26 mouse cellular contexts compared by ENCODE assay signal in genomic region chr6:6077234-6077633, GRCm38 (mm10).
DNase-seq lines count a peak whose midpoint lies in the region; ATAC-seq lines count a peak whose summit lies in the region.
"Had no signal": no experiment of that assay in that cellular context is flagged by ENCODE, and none has a peak within 500 bp of the region (broad histone marks: within the 10 kb centered on the region; RNA-seq: fewer than 3 reads in every experiment).

No protein-coding gene starts in this region.

- H3K4me1 ChIP-seq in heart, embryonic 10.5 days: no peaks in the 10 kb centered on the region
- H3K4me1 ChIP-seq: embryonic facial prominence, embryonic 12.5 days; forebrain, embryonic 15.5 days had no signal

- ATAC-seq in frontal cortex, adult (ENCODE audit: low TSS enrichment): peak; percentile 52; the same call in 1 of the 2 replicates
- ATAC-seq in hematopoietic stem cell, adult 5-6 weeks (replicated peaks in 1 of 2; ENCODE audit: insufficient read depth in 1 of 2, low FRiP score in 2 of 2, low TSS enrichment in 1 of 2, low read depth in 1 of 2, poor library complexity in 2 of 2, severe bottlenecking in 2 of 2): peak; percentile 65 to 81
- peak; percentile 34 for ATAC-seq in megakaryocyte progenitor cell, adult 5-6 weeks (replicated peaks; ENCODE audit: poor library complexity)
- ATAC-seq: activated CD4-positive, CD25-positive, alpha-beta regulatory T cell, adult 4 months; CD4-positive, CD25-positive, alpha-beta regulatory T cell, adult 4 months; forebrain, embryonic 13.5 days; forebrain, embryonic 15.5 days; forebrain, postnatal 0 days; Patski had no signal

- H3K36me3 ChIP-seq in heart, embryonic 10.5 days: peaks cover 8% of the 10 kb centered on the region
- H3K36me3 ChIP-seq: embryonic facial prominence, embryonic 12.5 days; forebrain, embryonic 15.5 days had no signal

- WGBS in heart, embryonic 10.5 days: 80% methylated on average over 4 of the region's 4 CpGs

- no peak overlapping the region for H3K27ac ChIP-seq in heart, embryonic 10.5 days
- H3K27ac ChIP-seq: embryonic facial prominence, embryonic 12.5 days; forebrain, embryonic 13.5 days; forebrain, embryonic 15.5 days had no signal

- no peaks in the 10 kb centered on the region for H3K9me3 ChIP-seq in heart, embryonic 10.5 days
- H3K9me3 ChIP-seq: forebrain, embryonic 13.5 days; forebrain, embryonic 15.5 days; G1E had no signal

- no peaks in the 10 kb centered on the region for H3K27me3 ChIP-seq in heart, embryonic 10.5 days (ENCODE audit: insufficient read depth, poor library complexity, severe bottlenecking)
- H3K27me3 ChIP-seq: CH12.LX; embryonic facial prominence, embryonic 12.5 days; forebrain, embryonic 13.5 days; forebrain, embryonic 15.5 days; Patski had no signal

- H3K4me3 ChIP-seq in heart, embryonic 10.5 days: no peak overlapping the region
- H3K4me3 ChIP-seq: embryonic facial prominence, embryonic 12.5 days; forebrain, embryonic 13.5 days; forebrain, embryonic 15.5 days had no signal

- DNase-seq in frontal cortex, postnatal 10 days (ENCODE audit: low spot score in 2 of 2): no peak
- DNase-seq in adrenal gland, adult 18-20 months (ENCODE audit: low spot score in 2 of 2): no peak
- no peak for DNase-seq in spleen, adult 12 weeks (ENCODE audit: low spot score)
- no peak for DNase-seq in heart, embryonic 10.5 days (ENCODE audit: low spot score)
- DNase-seq: adrenal gland, adult 2 months; adrenal gland, postnatal 10 days; adrenal gland, postnatal 25 days; B cell, adult 2 months; cerebellum, adult 11-12 months; cerebellum, adult 2 months; cerebellum, adult 9-10 months; cerebellum, postnatal 10 days; cerebellum, postnatal 25 days; embryo, embryonic 11 days; forebrain, postnatal 0 days had no signal
